Mouse (Mus musculus): ENCODE results near the gene Tcstv3. TPM values are rescaled to one million over a fixed set of nuclear protein-coding genes. Genes with fewer than 3 reads are reported as not detected.

Gene Tcstv3
- polyA plus RNA-seq, 1 experiment from 2014 or later, result not detected

Other genes with a start within 250 kb of the Tcstv3 start
- not detected in 2 replicates for gene Gm20767, start 176.6 kb upstream of the Tcstv3 start, polyA plus RNA-seq (2015; fragmentation: Nextera tagmentation; extraction: Ambion mirVana)
- gene Gm21818, start 144.4 kb upstream of the Tcstv3 start, polyA plus RNA-seq (2015; fragmentation: Nextera tagmentation; extraction: Ambion mirVana), result not detected in 2 replicates
- gene Gm21762, start 100.9 kb upstream of the Tcstv3 start, polyA plus RNA-seq (2015; fragmentation: Nextera tagmentation; extraction: Ambion mirVana), result not detected in 2 replicates
- gene Gm21731, start 77.8 kb upstream of the Tcstv3 start, polyA plus RNA-seq (2015; fragmentation: Nextera tagmentation; extraction: Ambion mirVana), result not detected in 2 replicates
- not detected in 2 replicates for gene AF067061, start 53.8 kb upstream of the Tcstv3 start, polyA plus RNA-seq (2015; fragmentation: Nextera tagmentation; extraction: Ambion mirVana)
- gene BC147527, start 16.5 kb upstream of the Tcstv3 start, polyA plus RNA-seq (2015; fragmentation: Nextera tagmentation; extraction: Ambion mirVana), result 0.48 and 0.80 TPM in 2 replicates

Measured in intestine, embryonic 16.5 days (tissue).